Mouse (Mus musculus): ENCODE results near the gene Map3k7cl.

Gene Map3k7cl

DNA sequence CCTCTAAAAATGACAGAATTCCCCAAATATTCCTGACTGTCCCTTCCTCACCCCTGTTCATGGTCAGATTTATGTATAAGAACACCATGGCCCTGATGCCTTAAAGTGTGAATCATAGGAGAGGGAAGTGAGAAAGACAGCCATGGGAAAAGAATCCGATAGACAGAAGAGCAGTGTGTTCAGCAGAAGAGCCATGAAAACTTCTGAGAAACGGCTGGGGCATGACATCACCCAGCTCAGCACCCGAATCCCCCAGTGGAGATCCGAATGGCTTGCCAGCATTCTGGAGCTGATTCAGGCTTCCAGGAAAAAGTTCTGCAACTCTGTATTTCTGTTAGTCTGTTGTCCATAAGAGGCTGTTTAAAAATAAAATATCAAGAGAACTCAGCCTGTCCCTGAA, 82.7 kb downstream of the Map3k7cl start:
- in situ Hi-C loops (cut with MboI, MseI), result no loop called here

DNA sequence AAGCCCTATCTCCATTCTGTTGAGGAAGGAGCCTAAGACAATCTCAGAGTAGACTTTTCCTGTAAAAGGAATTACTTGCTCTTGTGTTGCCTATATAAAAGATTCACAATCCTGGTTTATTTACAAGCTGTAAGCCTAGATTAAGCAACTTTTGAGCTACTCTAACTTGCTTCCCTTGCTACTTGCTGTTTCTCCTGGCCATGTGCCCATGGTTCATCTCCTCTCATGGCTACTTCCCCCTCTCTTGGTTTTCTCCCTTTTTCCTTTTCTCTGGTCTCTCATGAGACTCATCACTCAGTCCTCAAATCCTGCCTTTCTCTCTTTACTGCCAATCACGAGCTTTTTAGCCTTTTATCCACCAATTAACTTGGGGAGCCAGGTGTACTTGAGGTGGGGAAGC, 85.0 kb downstream of the Map3k7cl start:
- in situ Hi-C loops (cut with MboI, MseI), result no loop called here

DNA sequence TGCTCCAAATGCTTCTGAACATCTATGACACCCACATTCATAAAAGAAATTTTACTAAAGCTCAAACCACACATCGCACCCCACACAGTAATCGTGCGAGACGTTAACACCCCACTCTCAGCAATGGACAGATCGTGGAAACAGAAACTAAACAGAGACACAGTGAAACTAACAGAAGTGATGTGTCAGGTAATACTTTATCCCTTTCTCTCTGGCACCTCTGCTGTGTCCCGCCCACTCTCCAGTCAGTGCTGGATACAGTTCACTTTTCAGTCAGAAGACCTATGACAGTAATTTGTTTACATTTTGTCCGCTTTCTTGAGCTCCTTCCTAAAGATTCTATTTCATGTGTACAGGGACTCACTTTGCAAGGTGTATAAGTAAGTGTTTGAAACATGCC, 89.1 kb downstream of the Map3k7cl start:
- in situ Hi-C loops (cut with MboI, MseI), result no loop called here

DNA sequence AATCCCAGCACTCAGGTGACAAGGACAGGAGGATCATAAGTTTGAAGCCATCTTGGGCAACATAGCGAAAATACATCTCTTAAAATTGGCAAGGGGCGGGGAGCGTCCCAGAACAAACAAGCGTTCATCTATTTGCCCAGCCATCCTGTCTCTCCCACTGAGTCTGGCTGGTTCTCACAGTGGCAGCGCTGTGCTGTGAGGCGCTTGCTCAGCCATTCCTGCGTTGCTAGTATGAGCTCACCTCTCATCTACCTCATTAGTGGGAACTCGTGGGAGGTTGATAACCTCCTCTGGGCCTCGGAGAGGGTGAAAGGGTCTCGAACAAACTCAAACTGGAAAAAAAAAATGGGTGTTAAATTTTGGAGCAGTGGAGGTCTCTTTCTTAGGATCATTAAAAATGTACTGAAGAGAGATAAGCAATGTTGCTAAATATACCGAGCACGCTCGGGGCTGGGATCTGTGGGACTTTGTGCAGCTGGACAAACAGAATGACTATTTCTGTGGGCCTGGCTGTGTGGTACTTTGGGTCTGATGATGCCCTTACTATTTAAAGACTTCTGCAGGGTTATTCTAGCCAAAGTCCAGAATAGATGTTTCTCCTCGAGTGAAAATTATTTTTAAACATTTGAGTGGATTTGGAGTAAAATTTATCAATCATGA, 91.1 kb downstream of the Map3k7cl start:
- in situ Hi-C loops (cut with MboI, MseI), result no loop called here

Data from regulatory T cell (primary cell).